Mouse (Mus musculus): ENCODE data around the gene Sult6b2. TPM values are rescaled to one million over a fixed set of nuclear protein-coding genes. Genes with fewer than 3 reads are reported as not detected.

Sult6b2 gene
- polyA plus RNA-seq, 1 experiment from 2014 or later = 0.11 TPM

GRCm38 (mm10) chr6:142788042-142788987 lies 16.0 kb downstream of the Sult6b2 start:
- no peaks in the 10 kb centered on the region for H3K36me3 ChIP-seq
- WGBS = 52% methylated on average over 18 of the region's 18 CpGs
- no peaks in the 10 kb centered on the region for H3K27me3 ChIP-seq (replicated peaks)
- no peaks in the 10 kb centered on the region for H3K9me3 ChIP-seq
- H3K4me1 ChIP-seq = peaks cover 13% of the 10 kb centered on the region
- no peak for ATAC-seq (ENCODE audit: low FRiP score, low read depth)
- no peak overlapping the region for H3K4me3 ChIP-seq
- H3K9ac ChIP-seq = no peak overlapping the region
- H3K27ac ChIP-seq = no peak overlapping the region
- H3K4me2 ChIP-seq (replicated peaks) = no peak overlapping the region

- Histone ChIP-seq H3K27me3 (replicated peaks) (no peaks in the 10 kb centered on the region), H3K27ac (no peak overlapping the region), H3K4me3 (no peak overlapping the region), H3K9me3 (no peaks in the 10 kb centered on the region), H3K4me1 (no peaks in the 10 kb centered on the region), H3K4me2 (replicated peaks) (no peak overlapping the region), H3K9ac (no peak overlapping the region), H3K36me3 (no peaks in the 10 kb centered on the region)
- WGBS = 88% methylated on average over 21 of the region's 21 CpGs
- no peak for ATAC-seq (ENCODE audit: low FRiP score, low read depth)
Observed at GRCm38 (mm10) chr6:142786106-142786505, 18.2 kb downstream of the Sult6b2 start.

- Histone ChIP-seq H3K4me2 (replicated peaks) (no peak overlapping the region), H3K36me3 (no peaks in the 10 kb centered on the region), H3K9ac (no peak overlapping the region), H3K9me3 (no peaks in the 10 kb centered on the region), H3K27me3 (replicated peaks) (no peaks in the 10 kb centered on the region), H3K4me3 (no peak overlapping the region), H3K4me1 (no peaks in the 10 kb centered on the region), H3K27ac (no peak overlapping the region)
- WGBS = 37% methylated on average over 4 of the region's 4 CpGs
- no peak for ATAC-seq (ENCODE audit: low FRiP score, low read depth)
Observed at GRCm38 (mm10) chr6:142785343-142785742, 19.0 kb downstream of the Sult6b2 start.

GRCm38 (mm10) chr6:142781286-142781685 lies 23.0 kb downstream of the Sult6b2 start:
- no peak overlapping the region for H3K4me2 ChIP-seq (replicated peaks)
- H3K9me3 ChIP-seq = no peaks in the 10 kb centered on the region
- 76% methylated on average over 7 of the region's 7 CpGs for WGBS
- ATAC-seq (ENCODE audit: low FRiP score, low read depth) = no peak
- H3K4me3 ChIP-seq = no peak overlapping the region
- H3K27me3 ChIP-seq (replicated peaks) = no peaks in the 10 kb centered on the region
- no peaks in the 10 kb centered on the region for H3K36me3 ChIP-seq
- H3K9ac ChIP-seq = no peak overlapping the region
- H3K4me1 ChIP-seq = no peaks in the 10 kb centered on the region
- no peak overlapping the region for H3K27ac ChIP-seq

GRCm38 (mm10) chr6:142780574-142781033 lies 23.7 kb downstream of the Sult6b2 start:
- WGBS = 65% methylated on average over 4 of the region's 4 CpGs
- no peak overlapping the region for H3K9ac ChIP-seq
- H3K4me2 ChIP-seq (replicated peaks) = no peak overlapping the region
- ATAC-seq (ENCODE audit: low FRiP score, low read depth) = no peak
- H3K4me3 ChIP-seq = no peak overlapping the region
- H3K9me3 ChIP-seq = no peaks in the 10 kb centered on the region
- no peaks in the 10 kb centered on the region for H3K4me1 ChIP-seq
- 0 out of 2 replicates have a peak, but pooled peaks cover 3% of the 10 kb centered on the region for H3K36me3 ChIP-seq
- no peak overlapping the region for H3K27ac ChIP-seq
- no peaks in the 10 kb centered on the region for H3K27me3 ChIP-seq (replicated peaks)

- ATAC-seq (ENCODE audit: low FRiP score, low read depth) = peak; percentile 7; the same call in 1 of the 2 replicates
- H3K27me3 ChIP-seq (replicated peaks) = no peaks in the 10 kb centered on the region
- no peak overlapping the region for H3K27ac ChIP-seq
- no peak overlapping the region for H3K4me3 ChIP-seq
- H3K9ac ChIP-seq = no peak overlapping the region
- no peaks in the 10 kb centered on the region for H3K9me3 ChIP-seq
- H3K36me3 ChIP-seq = 0 out of 2 replicates have a peak, but pooled peaks cover 9% of the 10 kb centered on the region
- H3K4me2 ChIP-seq (replicated peaks) = no peak overlapping the region
- 71% methylated on average over 14 of the region's 14 CpGs for WGBS
- no peaks in the 10 kb centered on the region for H3K4me1 ChIP-seq
Observed at GRCm38 (mm10) chr6:142779812-142780573, 24.3 kb downstream of the Sult6b2 start.

- no peaks in the 10 kb centered on the region for H3K9me3 ChIP-seq
- no peak overlapping the region for H3K4me2 ChIP-seq (replicated peaks)
- no peaks in the 10 kb centered on the region for H3K4me1 ChIP-seq
- no peak overlapping the region for H3K27ac ChIP-seq
- 53% methylated on average over 11 of the region's 11 CpGs for WGBS
- H3K27me3 ChIP-seq (replicated peaks) = no peaks in the 10 kb centered on the region
- peak; percentile 43; the same call in 1 of the 2 replicates for ATAC-seq (ENCODE audit: low FRiP score, low read depth)
- no peak overlapping the region for H3K9ac ChIP-seq
- peaks cover 17% of the 10 kb centered on the region; the same call in 1 of the 2 replicates for H3K36me3 ChIP-seq
- no peak overlapping the region for H3K4me3 ChIP-seq
Observed at GRCm38 (mm10) chr6:142779045-142779811, 25.1 kb downstream of the Sult6b2 start.

GRCm38 (mm10) chr6:142776935-142777334 lies 27.4 kb downstream of the Sult6b2 start:
- Histone ChIP-seq H3K27ac (no peak overlapping the region), H3K4me2 (replicated peaks) (no peak overlapping the region), H3K9me3 (no peaks in the 10 kb centered on the region), H3K4me1 (no peaks in the 10 kb centered on the region), H3K9ac (no peak overlapping the region), H3K4me3 (no peak overlapping the region), H3K36me3 (peaks cover 40% of the 10 kb centered on the region), H3K27me3 (replicated peaks) (no peaks in the 10 kb centered on the region)
- WGBS = 86% methylated on average over 4 of the region's 4 CpGs
- no peak for ATAC-seq (ENCODE audit: low FRiP score, low read depth)

GRCm38 (mm10) chr6:142773566-142773965 lies 30.7 kb downstream of the Sult6b2 start:
- Histone ChIP-seq H3K4me3 (no peak overlapping the region), H3K27me3 (replicated peaks) (no peaks in the 10 kb centered on the region), H3K27ac (no peak overlapping the region), H3K4me1 (no peaks in the 10 kb centered on the region), H3K9me3 (no peaks in the 10 kb centered on the region), H3K4me2 (replicated peaks) (no peak overlapping the region), H3K36me3 (peaks cover 70% of the 10 kb centered on the region), H3K9ac (no peak overlapping the region)
- WGBS = 92% methylated on average over 5 of the region's 5 CpGs
- ATAC-seq (ENCODE audit: low FRiP score, low read depth) = no peak

- Histone ChIP-seq H3K4me3 (no peak overlapping the region), H3K4me1 (no peaks in the 10 kb centered on the region), H3K36me3 (peaks cover 90% of the 10 kb centered on the region), H3K27me3 (replicated peaks) (no peaks in the 10 kb centered on the region), H3K27ac (no peak overlapping the region), H3K4me2 (replicated peaks) (no peak overlapping the region), H3K9ac (no peak overlapping the region), H3K9me3 (no peaks in the 10 kb centered on the region)
- no peak for ATAC-seq (ENCODE audit: low FRiP score, low read depth)
- WGBS = 95% methylated on average over 4 of the region's 4 CpGs
Observed at GRCm38 (mm10) chr6:142771643-142772042, 32.7 kb downstream of the Sult6b2 start.

- H3K4me1 ChIP-seq = no peaks in the 10 kb centered on the region
- no peak overlapping the region for H3K27ac ChIP-seq
- H3K27me3 ChIP-seq (replicated peaks) = no peaks in the 10 kb centered on the region
- ATAC-seq (ENCODE audit: low FRiP score, low read depth) = no peak
- 98% methylated on average over 3 of the region's 3 CpGs for WGBS
- no peaks in the 10 kb centered on the region for H3K9me3 ChIP-seq
- no peak overlapping the region for H3K4me2 ChIP-seq (replicated peaks)
- H3K4me3 ChIP-seq = no peak overlapping the region
- no peak overlapping the region for H3K9ac ChIP-seq
- peaks cover 96% of the 10 kb centered on the region for H3K36me3 ChIP-seq
Observed at GRCm38 (mm10) chr6:142769896-142770295, 34.4 kb downstream of the Sult6b2 start.

Data from neural tube, embryonic 12.5 days (tissue).